Mouse (Mus musculus): ENCODE data around the gene Madcam1.

The Madcam1 gene

DNA sequence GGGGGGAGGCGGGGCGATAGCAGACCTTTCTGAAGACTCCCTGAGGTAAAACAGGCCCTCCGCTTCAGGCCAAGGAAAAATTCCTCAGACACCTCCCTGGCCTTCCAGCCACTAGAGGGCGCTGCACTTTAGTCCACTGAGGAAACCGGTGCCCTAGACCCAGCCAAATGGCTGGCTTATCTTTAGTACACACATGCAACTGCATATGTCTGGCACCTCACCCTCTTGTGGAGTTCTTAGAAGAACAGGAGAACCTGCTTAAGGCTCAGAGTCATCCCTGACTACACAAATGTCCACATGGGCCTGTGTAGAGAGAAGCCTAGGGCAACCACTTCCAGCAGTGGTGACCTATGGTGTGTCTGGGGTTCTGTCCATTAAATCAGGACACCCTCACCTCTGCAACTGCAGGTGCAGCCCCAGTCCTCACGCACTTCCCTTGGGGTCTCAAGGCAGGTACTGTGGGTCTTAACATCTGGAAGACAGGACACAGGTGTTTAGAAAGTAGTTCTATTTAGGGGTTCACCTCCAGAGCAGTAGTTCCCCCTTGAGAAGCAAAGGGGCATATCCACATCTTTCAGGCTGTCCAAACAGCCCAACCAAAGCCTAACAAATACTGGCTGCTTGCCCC, 48.3 kb downstream of the Madcam1 start:
- no peak for DNase-seq (ENCODE audit: low read depth)

DNA sequence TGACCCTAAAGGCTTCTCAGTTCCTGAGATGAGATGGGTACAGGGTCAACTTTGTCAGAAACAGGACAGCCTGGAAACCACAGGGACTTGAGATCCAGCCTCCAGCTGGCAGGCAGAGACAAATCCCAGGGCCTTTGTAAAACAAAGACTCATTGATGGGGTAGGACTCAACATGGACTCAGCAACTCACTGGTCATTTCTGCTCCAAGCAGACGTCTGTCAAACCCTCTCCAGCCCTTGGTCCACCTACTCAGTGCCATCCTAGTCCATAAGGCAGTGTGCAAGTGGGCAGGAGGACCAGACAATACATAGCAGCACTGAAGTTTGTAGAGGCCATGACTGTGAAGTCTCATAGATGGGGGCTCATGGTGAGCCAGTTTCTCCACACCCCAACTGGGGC, 48.8 kb downstream of the Madcam1 start:
- DNase-seq (ENCODE audit: low read depth), result no peak

DNA sequence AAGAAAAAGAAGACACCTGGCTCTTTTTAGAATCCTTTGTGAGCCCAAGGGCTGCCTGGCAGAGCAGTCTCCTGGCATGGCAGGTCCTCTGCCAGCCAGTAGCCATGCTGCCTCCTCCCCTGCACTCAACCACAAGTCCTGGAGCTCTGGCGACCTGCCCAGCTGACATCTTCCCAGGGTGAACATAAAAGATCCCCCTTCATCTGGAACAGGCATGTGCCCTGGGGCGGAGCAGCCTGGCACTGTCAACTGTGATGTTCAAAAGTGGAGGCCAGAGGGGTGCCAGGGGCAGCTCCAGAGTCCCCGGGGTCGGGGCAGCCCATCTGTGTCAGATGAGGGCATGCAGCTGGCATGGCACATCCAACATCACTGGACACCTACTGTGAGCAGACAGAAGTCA, 50.6 kb downstream of the Madcam1 start:
- DNase-seq (ENCODE audit: low read depth), result no peak

DNA sequence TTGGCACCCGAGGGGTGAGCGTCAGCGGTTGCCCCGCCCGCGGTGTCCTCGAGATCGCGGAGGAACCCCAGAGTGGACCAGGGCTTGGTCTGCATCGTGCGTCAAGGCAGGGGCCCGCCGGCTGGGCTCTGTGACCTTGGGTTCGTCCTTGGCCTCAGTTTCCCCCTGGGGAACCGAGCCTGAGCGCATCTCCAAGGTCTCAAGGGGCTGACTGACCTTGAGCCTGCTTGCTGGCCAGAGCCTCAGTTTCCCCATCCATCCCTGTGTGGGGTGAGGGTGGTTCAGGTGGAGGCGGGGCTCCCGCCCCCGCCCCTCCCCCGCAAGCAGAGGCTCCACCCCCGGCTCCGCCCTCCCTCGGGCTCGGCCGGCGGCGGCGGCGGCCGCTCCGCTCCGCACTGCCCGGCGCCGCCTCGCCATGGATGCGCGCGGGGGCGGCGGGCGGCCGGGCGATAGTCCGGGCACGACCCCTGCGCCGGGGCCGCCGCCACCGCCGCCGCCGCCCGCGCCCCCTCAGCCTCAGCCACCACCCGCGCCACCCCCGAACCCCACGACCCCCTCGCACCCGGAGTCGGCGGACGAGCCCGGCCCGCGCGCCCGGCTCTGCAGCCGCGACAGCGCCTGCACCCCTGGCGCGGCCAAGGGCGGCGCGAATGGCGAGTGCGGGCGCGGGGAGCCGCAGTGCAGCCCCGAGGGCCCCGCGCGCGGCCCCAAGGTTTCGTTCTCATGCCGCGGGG, 52.1 kb downstream of the Madcam1 start, which contains the start of gene Hcn2:
Gene Hcn2, plus strand, starts transcription at position 381 of the 734 bp plus-strand sequence.
- DNase-seq (ENCODE audit: low read depth), result no peak

DNA sequence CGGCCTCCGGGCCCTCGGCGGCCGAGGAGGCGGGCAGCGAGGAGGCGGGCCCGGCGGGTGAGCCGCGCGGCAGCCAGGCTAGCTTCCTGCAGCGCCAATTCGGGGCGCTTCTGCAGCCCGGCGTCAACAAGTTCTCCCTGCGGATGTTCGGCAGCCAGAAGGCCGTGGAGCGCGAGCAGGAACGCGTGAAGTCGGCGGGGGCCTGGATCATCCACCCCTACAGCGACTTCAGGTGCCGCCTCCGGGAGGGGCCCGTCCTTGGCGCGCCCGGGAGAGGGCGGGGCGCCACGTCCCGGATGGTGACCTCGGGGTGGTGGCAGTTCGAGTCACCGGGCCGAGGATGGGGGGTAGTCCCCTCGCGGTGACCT, 52.6 kb downstream of the Madcam1 start:
- no peak for DNase-seq (ENCODE audit: low read depth)

DNA sequence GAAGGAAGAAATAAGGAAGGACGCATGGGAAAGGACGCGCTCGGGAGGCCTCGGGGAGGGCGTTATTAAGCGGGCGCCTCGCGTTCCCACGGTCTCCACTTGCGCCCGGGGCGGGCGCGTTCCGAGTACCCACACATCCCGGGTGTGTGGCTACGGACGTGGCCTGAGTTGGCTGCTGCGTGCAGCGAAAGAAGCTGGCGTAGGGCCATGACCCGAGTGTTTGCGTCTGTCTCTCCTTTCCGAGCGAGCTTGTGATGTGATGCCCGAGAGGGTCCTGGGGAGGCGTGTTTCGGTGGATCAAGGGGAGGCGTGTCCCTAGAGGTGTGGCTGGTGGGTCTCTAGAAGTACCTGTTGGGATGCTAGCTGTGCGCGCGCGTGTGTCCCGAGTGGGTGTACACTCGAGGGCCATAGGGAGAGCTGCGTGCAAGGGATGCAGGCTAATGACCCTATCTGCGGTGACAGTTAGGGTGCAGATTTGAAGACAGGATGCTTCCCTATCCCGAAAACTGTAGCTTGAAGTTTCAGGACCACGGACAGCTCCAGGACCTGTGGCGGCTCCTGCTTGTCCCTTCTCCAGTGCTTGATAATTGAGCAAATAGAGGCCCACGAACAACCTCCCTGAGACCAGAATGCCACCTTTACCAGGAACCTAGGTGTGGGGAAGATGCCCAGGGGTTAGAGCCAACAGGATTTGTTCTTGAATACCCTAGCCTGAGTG, 53.4 kb downstream of the Madcam1 start:
- no peak for DNase-seq (ENCODE audit: low read depth)
